ENCODE assay signal across 18 mouse cellular contexts in the genomic region with DNA sequence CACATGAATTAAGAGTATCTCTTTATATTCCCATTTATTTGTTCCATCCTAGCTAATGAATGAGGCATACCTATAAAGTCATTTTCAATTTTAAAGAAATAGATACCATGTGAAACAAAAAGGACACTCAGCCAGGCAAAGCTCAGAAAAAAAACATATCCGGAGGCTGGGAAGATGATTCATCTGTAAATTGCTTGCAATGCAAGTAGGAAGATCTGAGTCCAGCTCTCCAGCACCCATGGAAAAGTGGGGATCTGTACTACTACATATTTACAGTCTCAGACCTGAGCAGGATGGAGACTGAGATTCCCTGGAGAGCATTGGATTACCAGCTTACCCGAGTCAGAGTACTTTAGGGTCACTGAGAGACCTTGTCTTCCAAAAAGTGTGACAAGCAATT.
"Had no signal": no experiment of that assay in that cellular context is flagged by ENCODE, and none has a peak within 500 bp of the region (broad histone marks: within the 10 kb centered on the region; RNA-seq: fewer than 3 reads in every experiment).

No protein-coding gene starts in this region.

- ATAC-seq: hindbrain, postnatal 0 days; intestine, embryonic 16.5 days had no signal

- DNase-seq: gastrocnemius, adult 2 months; gastrocnemius, postnatal 14 days; gastrocnemius, postnatal 36 days; heart, adult 11 months; heart, adult 2 months; heart, postnatal 14 days; heart, postnatal 36 days; kidney, adult 11 months; kidney, adult 2 months; kidney, adult 9 months; kidney, postnatal 14 days; kidney, postnatal 36 days; layer of hippocampus, adult 9-11 months; layer of hippocampus, postnatal 36 days; liver; liver, embryonic 13.5 days had no signal
